Mouse (Mus musculus) splenic B cell, adult 2 months (primary cell): Measurements from ENCODE around the gene Eef1akmt2.

ENCODE experiments used
- DNase-seq: peaks from one replicate; pipeline ENCODE4 v3.0.0-alpha.2; 2011; ENCODE audit warnings: low read depth, low spot score
- H3K27me3 ChIP-seq: 2 replicates; pipeline ENCODE4 v1.6.1; 2012; ENCODE audit warnings: mild to moderate bottlenecking, low read length, moderate library complexity, mixed read lengths; ENCODE audit not compliant: control insufficient read depth, poor library complexity, insufficient read depth, severe bottlenecking
- H3K36me3 ChIP-seq: 2 replicates; pipeline ENCODE4 v1.6.1; 2012; ENCODE audit warnings: mild to moderate bottlenecking, low read length, moderate library complexity, mixed read lengths; ENCODE audit not compliant: control insufficient read depth, poor library complexity, insufficient read depth, severe bottlenecking

Eef1akmt2 gene

DNA sequence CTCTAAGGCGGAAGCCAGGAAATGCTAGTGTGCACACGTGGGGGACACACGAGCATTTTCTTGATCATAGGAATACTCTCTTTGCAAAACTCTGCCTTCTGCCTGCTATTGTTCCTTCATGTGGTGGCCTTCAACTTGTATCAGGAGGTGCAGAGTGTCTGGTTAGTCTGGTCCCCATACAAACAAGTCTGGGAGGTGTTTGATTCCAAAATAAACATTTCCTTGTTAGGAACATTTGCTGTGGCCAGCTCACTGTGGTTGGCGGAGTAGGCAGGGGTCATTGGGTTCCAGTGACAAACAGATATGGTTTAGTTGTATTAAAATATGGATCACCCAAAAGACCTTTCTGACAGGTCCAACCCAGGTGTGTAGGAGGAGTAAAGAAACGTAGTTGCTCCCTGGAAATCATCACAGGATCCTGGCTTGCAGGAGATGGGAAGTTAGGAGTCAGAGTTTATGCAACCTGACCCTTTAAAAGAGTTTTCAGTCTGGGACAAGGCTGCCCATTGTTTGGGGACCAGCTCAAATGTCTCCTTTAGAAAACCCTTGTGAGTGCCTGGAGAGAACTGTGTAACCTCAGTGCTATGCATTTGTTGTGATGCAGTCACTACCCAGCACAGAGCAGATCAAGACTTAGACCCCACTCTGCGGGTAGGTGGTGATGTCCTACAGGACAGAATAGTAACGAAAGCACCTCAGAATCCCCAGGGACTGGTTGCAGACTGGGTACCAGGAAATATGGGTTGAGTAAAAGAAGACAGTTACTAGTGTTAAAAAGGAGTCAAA is 34.7 kb upstream of the Eef1akmt2 start:
- Histone ChIP-seq H3K27me3 (no peaks in the 10 kb centered on the region), H3K36me3 (peaks cover 6% of the 10 kb centered on the region; the same call in 1 of the 2 replicates)
- no peak for DNase-seq

DNA sequence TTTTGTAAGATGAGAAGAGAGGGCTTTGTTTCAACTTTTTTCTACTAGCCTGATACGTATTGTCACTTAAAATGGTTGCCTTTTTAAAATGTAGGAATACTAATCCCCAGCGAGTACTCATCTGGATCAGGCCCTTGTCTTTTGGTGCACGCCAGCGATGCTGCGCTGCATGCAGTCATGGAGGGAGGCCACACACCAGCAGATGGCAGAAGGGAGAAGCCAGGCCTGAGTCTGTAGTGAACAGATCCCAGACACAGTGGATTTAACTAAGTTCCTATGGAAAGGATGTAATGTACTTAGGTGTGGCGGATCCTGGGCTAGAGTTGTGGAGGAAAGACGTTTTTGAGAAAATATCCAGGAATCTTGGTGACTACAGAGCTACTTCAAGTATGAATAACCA is 31.6 kb upstream of the Eef1akmt2 start:
- Histone ChIP-seq H3K27me3 (no peaks in the 10 kb centered on the region), H3K36me3 (peaks cover 17% of the 10 kb centered on the region)
- no peak for DNase-seq

DNA sequence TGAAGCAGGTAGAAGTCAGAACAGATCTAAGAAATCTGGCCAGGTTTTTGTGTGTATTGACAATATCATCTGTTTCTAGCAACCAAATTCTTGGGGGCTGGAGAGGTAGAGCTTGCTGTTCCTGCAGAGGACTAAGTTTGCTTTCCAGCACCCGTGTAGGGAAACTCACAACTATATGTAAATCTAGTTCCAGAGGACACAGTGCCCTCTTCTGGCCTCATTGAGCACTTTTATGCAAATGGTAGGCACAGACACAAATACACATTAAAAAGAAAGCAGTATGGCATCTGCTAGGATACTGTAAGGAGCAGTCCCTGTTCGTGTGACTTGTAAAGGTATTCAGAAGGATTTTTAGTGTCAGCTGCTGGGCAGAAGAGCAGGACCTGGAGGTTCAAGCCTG is 29.9 kb upstream of the Eef1akmt2 start:
- Histone ChIP-seq H3K36me3 (peaks cover 22% of the 10 kb centered on the region), H3K27me3 (no peaks in the 10 kb centered on the region)
- peak; percentile 66 for DNase-seq

DNA sequence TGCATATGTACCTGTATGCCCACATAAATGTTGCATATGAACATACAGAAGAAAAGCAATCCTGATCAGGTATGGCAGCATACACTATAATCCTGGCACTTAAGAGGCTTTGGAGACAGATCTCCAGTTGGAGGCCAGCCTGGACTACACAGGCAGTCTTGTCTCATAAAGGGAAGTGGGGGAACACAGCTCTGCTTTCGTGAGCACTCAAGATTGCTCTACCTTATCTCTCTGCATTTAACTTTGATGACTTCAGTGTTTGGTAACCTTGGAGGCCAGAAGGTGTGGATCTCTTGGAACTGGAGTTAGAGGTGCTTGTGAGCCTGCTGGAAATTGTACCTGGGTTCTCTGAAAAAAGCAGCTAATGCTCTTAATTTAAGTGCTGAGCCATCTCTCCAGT is 27.8 kb upstream of the Eef1akmt2 start:
- no peak for DNase-seq
- peaks cover 28% of the 10 kb centered on the region for H3K36me3 ChIP-seq
- H3K27me3 ChIP-seq = no peaks in the 10 kb centered on the region

GRCm38 (mm10) chr7:132875391-132876086 is 23.1 kb upstream of the Eef1akmt2 start:
- Histone ChIP-seq H3K27me3 (no peaks in the 10 kb centered on the region), H3K36me3 (peaks cover 21% of the 10 kb centered on the region)
- no peak for DNase-seq

DNA sequence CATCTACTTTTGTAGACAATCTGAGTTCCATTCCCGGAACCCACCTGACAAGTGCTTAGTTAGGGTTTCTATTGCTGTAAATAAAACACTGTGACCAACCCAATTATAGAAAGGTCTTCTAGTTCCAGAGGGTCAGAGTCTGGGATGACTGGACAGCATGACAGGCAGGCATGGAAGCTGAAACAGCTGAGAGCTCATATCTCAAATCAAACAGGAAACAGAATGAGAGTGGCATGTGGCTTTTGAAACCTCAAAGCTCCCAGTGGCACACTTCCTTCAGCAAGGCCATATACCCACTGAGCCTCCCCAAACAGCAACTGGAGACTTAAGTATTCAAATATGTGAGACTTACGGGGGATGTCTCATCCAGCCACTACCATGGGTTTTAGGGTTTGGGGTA is 20.6 kb upstream of the Eef1akmt2 start:
- no peaks in the 10 kb centered on the region for H3K27me3 ChIP-seq
- DNase-seq = no peak

DNA sequence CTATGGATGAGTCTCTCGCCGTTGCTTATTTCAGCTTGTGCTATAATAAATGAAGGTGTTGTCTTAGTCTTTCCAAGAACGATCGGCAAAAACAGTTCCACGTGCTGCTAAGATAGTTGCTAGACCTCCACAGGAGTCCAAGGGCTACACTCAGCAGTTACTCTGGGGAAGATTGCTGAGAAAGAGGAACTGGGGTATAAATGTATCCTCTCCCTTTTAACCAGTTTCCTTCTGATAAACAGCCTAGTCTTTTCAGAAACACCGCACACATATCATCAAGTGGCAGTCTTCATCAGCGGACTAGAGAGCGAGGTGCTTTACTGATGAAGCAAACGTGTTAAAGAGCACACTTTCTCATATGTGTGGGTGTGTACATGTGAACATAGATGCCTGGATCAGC is 13.8 kb upstream of the Eef1akmt2 start:
- H3K27me3 ChIP-seq = no peaks in the 10 kb centered on the region
- peaks cover 11% of the 10 kb centered on the region; the same call in 1 of the 2 replicates for H3K36me3 ChIP-seq
- DNase-seq = no peak

More for the DNA sequence above, 20.6 kb upstream of the Eef1akmt2 start:
- H3K36me3 ChIP-seq = peaks cover 12% of the 10 kb centered on the region

GRCm38 (mm10) chr7:132859042-132859958 is 6.8 kb upstream of the Eef1akmt2 start, which contains the start of gene Abraxas2:
Abraxas2 (plus strand) TSS chr7:132859225.
- H3K36me3 ChIP-seq = no peaks in the 10 kb centered on the region
- H3K27me3 ChIP-seq = no peaks in the 10 kb centered on the region
- DNase-seq = peak; percentile 91

GRCm38 (mm10) chr7:132858043-132858608 is 5.7 kb upstream of the Eef1akmt2 start:
- DNase-seq = peak; percentile 26
- H3K27me3 ChIP-seq = no peaks in the 10 kb centered on the region
- H3K36me3 ChIP-seq = no peaks in the 10 kb centered on the region

GRCm38 (mm10) chr7:132856083-132856482 is 3.6 kb upstream of the Eef1akmt2 start:
- no peaks in the 10 kb centered on the region for H3K27me3 ChIP-seq
- H3K36me3 ChIP-seq = no peaks in the 10 kb centered on the region
- no peak for DNase-seq

GRCm38 (mm10) chr7:132853946-132854345 is 1.5 kb upstream of the Eef1akmt2 start:
- H3K27me3 ChIP-seq = no peaks in the 10 kb centered on the region
- peaks cover 3% of the 10 kb centered on the region; the same call in 1 of the 2 replicates for H3K36me3 ChIP-seq
- DNase-seq = no peak

DNA sequence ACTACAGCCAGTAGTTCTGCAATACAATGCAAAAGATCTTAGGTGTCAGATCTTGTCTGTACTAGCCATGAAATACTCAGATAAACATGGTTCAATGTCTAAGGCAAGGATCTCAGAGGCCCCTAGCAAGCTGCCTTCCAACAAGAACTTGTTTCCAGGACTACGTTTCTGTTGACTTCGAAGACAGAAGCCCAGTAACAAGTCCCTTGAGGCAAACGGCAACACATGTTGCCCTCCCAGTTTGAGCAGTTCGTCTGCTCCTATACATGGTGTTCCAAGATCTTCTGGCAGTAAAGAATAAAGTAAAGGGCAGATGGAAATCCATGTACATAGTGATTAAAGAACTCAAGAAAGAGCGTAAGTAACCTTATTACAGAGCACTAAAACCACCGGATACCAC is 888 bp upstream of the Eef1akmt2 start:
- peaks cover 3% of the 10 kb centered on the region; the same call in 1 of the 2 replicates for H3K36me3 ChIP-seq
- no peaks in the 10 kb centered on the region for H3K27me3 ChIP-seq
- no peak for DNase-seq

DNA sequence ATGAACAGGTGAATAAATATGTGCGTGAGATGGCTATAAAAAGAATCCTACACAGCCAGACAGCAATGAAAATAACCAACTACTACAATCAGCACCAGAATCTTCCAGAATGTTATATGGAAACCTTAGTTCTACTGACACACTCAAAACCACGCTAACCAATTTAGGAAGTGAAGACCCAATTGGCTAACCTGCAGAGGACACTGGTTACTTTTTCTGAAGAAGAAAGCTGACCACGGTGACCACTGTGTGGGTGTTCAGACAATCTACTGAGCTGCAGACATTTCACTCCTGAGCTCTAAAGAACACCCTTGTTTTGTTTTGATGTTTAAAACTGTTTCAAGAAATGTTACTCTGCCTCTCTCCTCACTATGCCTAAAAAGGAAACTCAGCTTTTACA is 9.3 kb downstream of the Eef1akmt2 start:
- no peaks in the 10 kb centered on the region for H3K27me3 ChIP-seq
- H3K36me3 ChIP-seq = peaks cover 5% of the 10 kb centered on the region; the same call in 1 of the 2 replicates
- DNase-seq = no peak

- Histone ChIP-seq H3K27me3 (no peaks in the 10 kb centered on the region), H3K36me3 (peaks cover 7% of the 10 kb centered on the region; the same call in 1 of the 2 replicates)
- DNase-seq = no peak
Observed at GRCm38 (mm10) chr7:132842455-132842854, 10.0 kb downstream of the Eef1akmt2 start.
